ENCODE assay signal across 8 mouse cellular contexts in the genomic region with DNA sequence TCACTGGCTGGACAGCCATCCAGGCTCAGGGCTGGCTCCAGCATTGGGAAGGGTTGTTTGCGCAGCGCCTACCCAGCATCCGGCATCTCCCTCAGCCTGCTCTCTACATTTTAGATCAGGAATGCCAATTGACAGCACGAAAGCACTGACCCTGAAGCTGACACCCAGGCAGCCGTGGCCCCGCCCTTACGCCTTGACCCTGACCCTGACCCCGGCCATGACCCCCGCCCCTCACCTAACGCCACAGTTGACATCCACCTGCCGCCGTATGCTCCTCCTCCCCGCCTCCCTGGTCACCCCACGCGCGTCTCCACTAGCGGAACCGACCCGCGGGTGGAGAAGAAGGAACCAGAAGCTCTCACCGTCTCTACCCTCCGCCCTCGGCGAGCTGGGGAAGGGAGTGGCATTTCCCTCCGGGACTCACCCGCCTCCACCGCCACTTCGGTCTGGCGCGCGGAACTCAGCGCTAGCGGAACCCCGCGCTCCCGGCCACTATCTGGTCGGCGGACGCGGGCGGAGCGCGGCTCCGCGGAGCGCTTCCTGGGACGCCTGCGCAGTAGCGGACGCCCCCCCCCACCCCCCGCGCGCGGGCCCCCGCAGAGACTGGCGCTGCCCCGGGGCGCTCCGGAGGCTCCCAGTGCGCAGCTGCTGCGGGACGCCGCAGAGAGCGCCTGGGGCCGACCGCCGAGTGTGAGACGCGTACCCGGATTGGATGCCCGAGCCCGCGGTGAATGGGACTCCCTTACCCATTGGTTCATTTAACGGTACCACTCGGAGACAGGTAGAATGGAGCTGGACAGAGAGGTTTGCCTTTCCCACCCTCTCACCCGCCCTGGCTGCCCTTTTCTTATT. TPM values are rescaled to one million over a fixed set of nuclear protein-coding genes. Genes with fewer than 3 reads are reported as not detected.
DNase-seq lines count a peak whose midpoint lies in the region; ATAC-seq and TF ChIP-seq lines count a peak whose summit lies in the region.

A gene (minus strand): TSS at position 523 of the 852 bp plus-strand sequence.

- peak; percentile 64 for DNase-seq in Patski (ENCODE audit: low read depth, low spot score)
- DNase-seq in cerebellum, postnatal 10 days: peak; percentile 84 to 86
- peak; percentile 78 to 90 for DNase-seq in frontal cortex, postnatal 10 days (ENCODE audit: low spot score in 2 of 2)
- DNase-seq in hindbrain, embryonic 11.5 days (ENCODE audit: low spot score): peak; percentile 82
- peak; percentile 89 to 94 for DNase-seq in layer of hippocampus, postnatal 14 days (ENCODE audit: low spot score in 2 of 2)
- peak; percentile 94 for DNase-seq in lung, postnatal 10 days
- DNase-seq in ovary, postnatal 14 days (ENCODE audit: low spot score): peak; percentile 86
- DNase-seq in thymus, postnatal 10 days (ENCODE audit: low spot score in 2 of 2): peak; percentile 87 to 88

- peak within 1 kb of the TSS; percentile 99 for H3K4me2 ChIP-seq in hindbrain, embryonic 11.5 days (replicated peaks; ENCODE audit: low read depth, low read length)

- peak; percentile 97 for ATAC-seq in Patski
- peak; percentile 99 for ATAC-seq in hindbrain, embryonic 11.5 days (ENCODE audit: low FRiP score)

- in situ Hi-C loops in Patski (cut with MboI; ENCODE audit: low pct_unique_long_range_greater_than_20kb): no loop called here

- H3K27me3 ChIP-seq in Patski: no peaks in the 10 kb centered on the region
- H3K27me3 ChIP-seq in hindbrain, embryonic 11.5 days (ENCODE audit: control insufficient read depth, insufficient read depth, low read length): no peaks in the 10 kb centered on the region

- peak within 1 kb of the TSS; percentile 67 for H3K4me3 ChIP-seq in hindbrain, embryonic 11.5 days (ENCODE audit: low read depth, low read length)

- H3K36me3 ChIP-seq in hindbrain, embryonic 11.5 days (ENCODE audit: control insufficient read depth, insufficient read depth, low read length): no peaks in the 10 kb centered on the region

- POLR2A ChIA-PET in Patski (lab: Charles Lee): interaction anchor here (0.7 to 0.9 kb wide), 2 partner anchors 20 to 1167 kb away, joined by 3 to 4 read pairs; no protein-coding TSS in a partner anchor

- TF ChIP-seq CTCF in Patski (IDR thresholded peaks at IDR 0.05): no peak

- H3K27ac ChIP-seq in hindbrain, embryonic 11.5 days (ENCODE audit: low read depth, low read length): no peak within 1 kb of the TSS

- no peaks in the 10 kb centered on the region for H3K4me1 ChIP-seq in hindbrain, embryonic 11.5 days (replicated peaks; ENCODE audit: control insufficient read depth, insufficient read depth, low read length)

- under 1% methylated on average over 67 of the region's 76 CpGs for WGBS in hindbrain, embryonic 11.5 days

- peak within 1 kb of the TSS; percentile 72 for H3K9ac ChIP-seq in hindbrain, embryonic 11.5 days (ENCODE audit: low read depth, low read length)

- CTCF ChIA-PET in Patski (lab: Charles Lee): interaction anchor here (1.1 to 2.4 kb wide), 3 partner anchors 11 to 22 kb away, joined by 3 to 9 read pairs (median 4); no protein-coding TSS in a partner anchor

- no peaks in the 10 kb centered on the region for H3K9me3 ChIP-seq in hindbrain, embryonic 11.5 days (ENCODE audit: control insufficient read depth, low read length)

RNA-seq across cellular contexts. Expression of the gene that starts here (rescaled TPM):
- 18.2 TPM for polyA plus RNA-seq in Patski (2021)
- 3.4 and 3.5 TPM in 2 replicates for polyA plus RNA-seq in hindbrain, embryonic 11.5 days (2014; fragmentation: Nextera tagmentation; extraction: Ambion mirVana)
- 10 to 100 TPM in 1 of 2 experiments, 1 to 10 TPM in 1; 9.8 to 11.2 TPM for total RNA-seq in layer of hippocampus, postnatal 14 days (2021)
